Mouse (Mus musculus) neural tube, embryonic 14.5 days (tissue): ENCODE data around the gene Stxbp6. TPM values are rescaled to one million over a fixed set of nuclear protein-coding genes. Genes with fewer than 3 reads are reported as not detected.
A peak's percentile ranks its signal among the peaks of the same experiment; 100 is the strongest.

Experiments used
- ATAC-seq: fragments of 200-750 bp; cut with Nextera tagmentation; 2 replicates; pipeline ENCODE4 v1.8.0; 2017; ENCODE audit warnings: low read depth, mild to moderate bottlenecking, moderate TSS enrichment, moderate library complexity
- H3K27ac ChIP-seq: fragments of 300-500 bp; sonication (generic); 2 replicates; pipeline ENCODE4 v1.5.1; 2014; ENCODE audit warnings: low read depth, mild to moderate bottlenecking, control low read depth, low read length, moderate library complexity, mixed read lengths
- H3K27me3 ChIP-seq: fragments of 300-500 bp; sonication (generic); 2 replicates; pipeline ENCODE4 v1.6.1; 2014; ENCODE audit warnings: low read length; ENCODE audit not compliant: control insufficient read depth, insufficient read depth
- H3K36me3 ChIP-seq: fragments of 300-500 bp; sonication (generic); 2 replicates; pipeline ENCODE4 v1.6.1; 2014; ENCODE audit warnings: low read length, mixed read lengths; ENCODE audit not compliant: control insufficient read depth, insufficient read depth
- H3K4me1 ChIP-seq: fragments of 300-500 bp; sonication (generic); 2 replicates; pipeline ENCODE4 v1.6.1; 2014; ENCODE audit warnings: low read length; ENCODE audit not compliant: control insufficient read depth, insufficient read depth
- H3K4me2 ChIP-seq: fragments of 300-500 bp; sonication (generic); 2 replicates; pipeline ENCODE4 v1.6.1; 2014; ENCODE audit warnings: mild to moderate bottlenecking, low read depth, low read length, control low read depth
- H3K4me3 ChIP-seq: fragments of 300-500 bp; sonication (generic); 2 replicates; pipeline ENCODE4 v1.5.1; 2014; ENCODE audit warnings: low read depth, low read length, control low read depth, mixed read lengths
- H3K9ac ChIP-seq: fragments of 300-500 bp; sonication (generic); replicated peaks from 2 replicates; pipeline ENCODE4 v1.6.1; 2014; ENCODE audit warnings: low read depth, mild to moderate bottlenecking, control low read depth, low read length, mixed read lengths
- H3K9me3 ChIP-seq: fragments of 300-500 bp; sonication (generic); 2 replicates; pipeline ENCODE4 v1.6.1; 2016; ENCODE audit warnings: low read length; ENCODE audit not compliant: control insufficient read depth
- whole genome bisulfite sequencing: fragments of 180-500 bp; shearing (Covaris S2); extraction: QIAGEN DNeasy Blood & Tissue Kit; methylation state at CpG from one replicate; pipeline ENCODE4 v1.1.7; 2014; 5-methylcytosine and 5-hydroxymethylcytosine counted together
- polyA plus RNA-seq: library from polyadenylated mRNA; unstranded; fragments of >200 nt; fragmentation: Nextera tagmentation; extraction: Ambion mirVana; gene quantifications from 2 replicates; pipeline ENCODE4 v1.2.1, GENCODE M21; 2014

Gene Stxbp6
- polyA plus RNA-seq, 1 experiment from 2014 or later = 23.7 TPM

DNA sequence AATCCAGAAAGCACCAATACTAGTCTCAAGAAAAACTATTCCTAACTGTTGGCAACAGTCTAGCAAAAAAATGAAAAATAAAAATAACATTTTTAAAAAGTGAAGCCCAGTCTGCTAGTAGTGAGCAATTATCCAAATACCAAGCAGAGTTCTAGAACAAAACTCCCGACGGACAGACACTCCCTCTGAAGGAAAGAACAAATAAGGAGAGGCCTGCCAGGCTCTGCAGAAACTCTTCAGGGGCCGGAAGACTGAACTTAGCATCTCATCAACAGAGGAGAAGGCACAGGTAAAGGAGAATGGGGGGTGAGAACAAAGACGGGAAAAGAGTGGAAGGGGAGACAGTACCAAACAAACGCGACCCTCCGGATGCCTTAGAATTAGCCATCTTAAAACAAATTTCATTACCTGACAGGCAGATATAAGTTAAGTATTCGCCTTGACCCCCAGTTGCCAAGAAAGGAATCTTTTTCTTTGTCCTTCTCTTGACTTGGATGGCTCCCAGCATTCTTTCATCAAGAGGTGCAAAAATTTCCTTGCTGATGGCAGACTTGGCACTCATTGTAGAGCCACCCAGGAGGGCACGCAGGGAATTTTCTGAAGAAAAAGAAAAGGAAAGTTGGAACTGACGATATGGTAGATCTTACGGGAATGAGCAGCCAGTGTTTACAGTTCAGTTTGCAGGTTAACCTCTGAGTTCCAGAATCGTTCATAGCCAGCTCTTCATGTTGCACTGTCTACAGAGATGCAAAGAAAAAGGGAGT is 55.3 kb downstream of the Stxbp6 start:
- Histone ChIP-seq H3K4me3 (no peak overlapping the region), H3K9ac (no peak overlapping the region), H3K4me1 (no peaks in the 10 kb centered on the region), H3K27me3 (no peaks in the 10 kb centered on the region), H3K4me2 (no peak overlapping the region), H3K27ac (no peak overlapping the region), H3K36me3 (no peaks in the 10 kb centered on the region), H3K9me3 (no peaks in the 10 kb centered on the region)
- ATAC-seq = no peak
- WGBS = 78% methylated on average over 12 of the region's 12 CpGs

DNA sequence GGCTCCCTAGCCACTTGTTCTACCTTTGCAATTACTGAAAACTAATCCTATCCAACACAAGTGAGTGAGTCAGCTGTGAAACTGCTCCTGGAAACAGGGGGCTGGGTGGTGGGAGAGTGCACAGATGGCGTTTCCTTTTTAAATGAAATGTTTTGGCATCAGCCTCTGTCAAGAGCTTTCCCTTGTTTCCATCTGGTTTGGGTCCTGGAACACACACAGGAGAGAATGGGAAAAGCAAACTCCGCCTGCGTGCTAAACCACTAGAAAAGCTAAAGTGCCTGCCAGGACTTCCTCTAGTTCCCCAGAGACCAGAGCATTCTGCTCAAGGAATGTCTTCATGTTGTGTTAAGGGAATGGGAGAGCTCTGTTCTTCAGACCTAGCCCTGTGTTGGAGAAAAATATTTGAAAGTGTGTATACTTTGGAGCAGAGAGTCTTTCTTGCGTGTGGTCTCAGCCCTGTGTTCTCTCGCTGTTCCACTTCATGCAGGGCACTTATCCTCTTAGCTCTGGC is 61.2 kb downstream of the Stxbp6 start:
- H3K4me1 ChIP-seq = 0 out of 2 replicates have a peak, but pooled peaks cover 3% of the 10 kb centered on the region
- WGBS = 64% methylated on average over 5 of the region's 5 CpGs
- H3K27me3 ChIP-seq = no peaks in the 10 kb centered on the region
- H3K9ac ChIP-seq = no peak overlapping the region
- no peak overlapping the region for H3K4me2 ChIP-seq
- peak; percentile 73; the same call in 1 of the 2 replicates for ATAC-seq
- H3K27ac ChIP-seq = 0 out of 2 replicates have a peak overlapping the region, but pooled peaks have one; percentile 18
- H3K4me3 ChIP-seq = no peak overlapping the region
- H3K36me3 ChIP-seq = no peaks in the 10 kb centered on the region
- no peaks in the 10 kb centered on the region for H3K9me3 ChIP-seq

GRCm38 (mm10) chr12:45011436-45012089 is 62.9 kb downstream of the Stxbp6 start:
- H3K9ac ChIP-seq = no peak overlapping the region
- no peaks in the 10 kb centered on the region for H3K27me3 ChIP-seq
- no peak overlapping the region for H3K4me3 ChIP-seq
- no peak for ATAC-seq
- no peak overlapping the region for H3K27ac ChIP-seq
- H3K4me2 ChIP-seq = no peak overlapping the region
- H3K9me3 ChIP-seq = no peaks in the 10 kb centered on the region
- H3K36me3 ChIP-seq = no peaks in the 10 kb centered on the region
- WGBS = 77% methylated on average over 11 of the region's 11 CpGs
- 0 out of 2 replicates have a peak, but pooled peaks cover 3% of the 10 kb centered on the region for H3K4me1 ChIP-seq

DNA sequence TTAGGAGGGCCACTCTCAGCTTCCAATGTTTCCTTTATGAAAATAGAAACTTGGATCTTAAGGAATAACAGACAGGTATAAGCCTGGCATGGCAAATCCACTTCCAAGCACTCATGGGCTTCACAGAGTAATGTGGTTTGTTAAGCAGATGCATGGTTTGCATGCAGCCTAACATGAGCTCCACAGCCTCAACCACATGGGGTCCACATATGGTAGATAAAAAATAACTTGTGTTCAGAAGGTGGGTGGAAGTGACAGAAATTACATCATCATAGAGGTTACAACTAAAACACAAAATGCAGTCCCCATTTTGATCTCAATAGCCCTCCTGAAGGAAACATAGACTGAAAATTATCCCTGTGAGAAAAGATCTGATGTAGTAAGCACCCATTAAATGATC is 63.5 kb downstream of the Stxbp6 start:
- Histone ChIP-seq H3K27me3 (no peaks in the 10 kb centered on the region), H3K4me1 (0 out of 2 replicates have a peak, but pooled peaks cover 3% of the 10 kb centered on the region), H3K4me2 (no peak overlapping the region), H3K9me3 (no peaks in the 10 kb centered on the region), H3K27ac (no peak overlapping the region), H3K4me3 (no peak overlapping the region), H3K9ac (no peak overlapping the region), H3K36me3 (no peaks in the 10 kb centered on the region)
- ATAC-seq = no peak

- Histone ChIP-seq H3K4me2 (no peak overlapping the region), H3K27ac (no peak overlapping the region), H3K9me3 (no peaks in the 10 kb centered on the region), H3K4me3 (no peak overlapping the region), H3K27me3 (no peaks in the 10 kb centered on the region), H3K36me3 (no peaks in the 10 kb centered on the region), H3K4me1 (0 out of 2 replicates have a peak, but pooled peaks cover 3% of the 10 kb centered on the region), H3K9ac (no peak overlapping the region)
- ATAC-seq = no peak
- WGBS = 88% methylated on average over 2 of the region's 2 CpGs
Observed at GRCm38 (mm10) chr12:45009984-45010611, 64.4 kb downstream of the Stxbp6 start.

- Histone ChIP-seq H3K9ac (no peak overlapping the region), H3K4me3 (no peak overlapping the region), H3K36me3 (no peaks in the 10 kb centered on the region), H3K27ac (no peak overlapping the region), H3K4me1 (0 out of 2 replicates have a peak, but pooled peaks cover under 1% of the 10 kb centered on the region), H3K4me2 (no peak overlapping the region), H3K27me3 (no peaks in the 10 kb centered on the region), H3K9me3 (no peaks in the 10 kb centered on the region)
- 83% methylated on average over 2 of the region's 2 CpGs for WGBS
- no peak for ATAC-seq
Observed at GRCm38 (mm10) chr12:45006569-45006968, 67.9 kb downstream of the Stxbp6 start.

DNA sequence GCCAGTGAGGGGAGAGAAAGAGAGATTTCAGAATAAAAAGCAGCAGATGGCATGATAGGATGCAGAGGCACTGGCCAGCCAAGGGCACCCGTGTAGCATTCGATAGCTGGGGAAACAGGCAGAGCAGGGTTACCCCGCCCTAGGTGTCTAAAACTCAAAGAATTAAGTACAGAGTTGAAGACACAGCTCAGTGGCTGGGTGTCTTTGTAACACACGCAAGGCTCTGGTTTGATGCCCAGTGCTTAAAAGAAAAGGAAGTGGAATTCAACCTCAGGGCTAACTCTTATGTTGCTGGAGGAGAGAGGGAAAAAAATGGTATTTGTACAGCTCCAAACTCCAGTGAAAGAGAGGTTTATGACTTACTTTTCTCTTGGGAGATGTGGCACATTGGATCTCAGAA is 68.5 kb downstream of the Stxbp6 start:
- WGBS = 94% methylated on average over 4 of the region's 4 CpGs
- Histone ChIP-seq H3K9ac (no peak overlapping the region), H3K4me2 (no peak overlapping the region), H3K4me3 (no peak overlapping the region), H3K9me3 (no peaks in the 10 kb centered on the region), H3K4me1 (no peaks in the 10 kb centered on the region), H3K36me3 (no peaks in the 10 kb centered on the region), H3K27ac (no peak overlapping the region), H3K27me3 (no peaks in the 10 kb centered on the region)
- no peak for ATAC-seq

- WGBS = 97% methylated on average over 1 of the region's 1 CpGs
- Histone ChIP-seq H3K4me3 (no peak overlapping the region), H3K4me1 (no peaks in the 10 kb centered on the region), H3K36me3 (no peaks in the 10 kb centered on the region), H3K9ac (no peak overlapping the region), H3K27me3 (no peaks in the 10 kb centered on the region), H3K4me2 (no peak overlapping the region), H3K27ac (no peak overlapping the region), H3K9me3 (no peaks in the 10 kb centered on the region)
- ATAC-seq = no peak
Observed at GRCm38 (mm10) chr12:45001996-45002395, 72.5 kb downstream of the Stxbp6 start.

DNA sequence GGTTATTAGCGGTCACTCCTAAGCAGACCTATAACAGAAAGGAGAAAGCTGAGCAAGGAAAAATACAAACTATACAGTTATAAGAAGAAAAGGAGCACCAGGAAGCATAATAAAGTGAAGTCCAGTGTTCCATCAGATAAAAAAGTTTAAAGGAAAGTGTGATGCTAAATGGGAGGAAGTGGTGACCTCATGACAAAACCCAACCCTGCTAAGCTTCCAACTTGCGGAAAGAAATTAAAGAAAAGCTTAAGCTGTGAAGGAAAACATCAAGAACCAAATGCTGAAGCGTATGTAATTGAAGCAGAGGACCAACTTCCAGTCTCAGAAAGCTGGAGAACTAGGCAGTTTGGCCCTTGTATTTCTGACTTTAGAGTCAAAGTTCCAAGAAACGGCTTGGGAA is 77.1 kb downstream of the Stxbp6 start:
- ATAC-seq = no peak
- WGBS = 92% methylated on average over 4 of the region's 4 CpGs
- H3K9ac ChIP-seq = no peak overlapping the region
- H3K4me2 ChIP-seq = no peak overlapping the region
- H3K27me3 ChIP-seq = no peaks in the 10 kb centered on the region
- H3K27ac ChIP-seq = no peak overlapping the region
- H3K9me3 ChIP-seq = no peaks in the 10 kb centered on the region
- H3K4me1 ChIP-seq = no peaks in the 10 kb centered on the region
- H3K36me3 ChIP-seq = no peaks in the 10 kb centered on the region
- H3K4me3 ChIP-seq = no peak overlapping the region
